In the genomic region with DNA sequence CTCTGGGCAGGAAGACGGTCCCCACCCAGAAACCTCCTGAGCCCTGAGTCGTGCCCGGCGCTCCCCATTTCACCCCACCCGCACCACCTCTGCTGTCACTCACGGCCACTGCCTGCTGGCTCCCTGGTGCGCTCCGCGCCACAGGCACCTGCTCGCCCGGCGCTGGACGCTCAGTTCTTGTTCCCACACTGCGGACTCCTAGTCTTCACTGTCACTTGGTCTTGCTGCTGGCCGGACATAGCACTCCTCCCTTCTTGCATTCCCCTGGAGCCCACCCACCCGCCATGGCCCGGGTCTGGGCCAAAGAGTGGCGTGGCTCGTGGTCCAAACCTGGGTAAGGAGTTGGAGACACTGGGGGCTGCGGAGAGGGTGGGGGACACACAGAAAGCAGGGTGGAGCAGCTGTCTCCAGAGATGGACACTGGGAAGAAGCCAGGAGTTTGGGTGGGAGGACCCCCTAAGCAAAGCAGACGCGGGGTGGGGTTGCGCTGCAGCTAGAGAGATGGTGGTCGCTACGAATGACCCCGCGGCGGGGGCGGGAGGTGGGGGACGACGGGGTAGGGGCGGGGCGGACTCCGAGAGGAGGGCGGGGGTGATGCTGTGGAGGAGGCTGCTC, we compare ENCODE assay signal across 8 mouse cellular contexts. TPM values are rescaled to one million over a fixed set of nuclear protein-coding genes. Genes with fewer than 3 reads are reported as not detected.
DNase-seq lines count a peak whose midpoint lies in the region; ATAC-seq lines count a peak whose summit lies in the region.

A gene (plus strand): TSS at position 233 of the 615 bp plus-strand sequence.

- no peak within 1 kb of the TSS for H3K27ac ChIP-seq in heart, embryonic 16.5 days (ENCODE audit: low read length)
- H3K27ac ChIP-seq in hindbrain, embryonic 11.5 days (ENCODE audit: low read depth, low read length), result no peak within 1 kb of the TSS
- H3K27ac ChIP-seq in stomach, embryonic 16.5 days (ENCODE audit: low read length), result no peak within 1 kb of the TSS

- peak within 1 kb of the TSS; percentile 80 for H3K4me2 ChIP-seq in heart, embryonic 16.5 days (ENCODE audit: low read depth, low read length)
- peak within 1 kb of the TSS; percentile 98 for H3K4me2 ChIP-seq in hindbrain, embryonic 11.5 days (replicated peaks; ENCODE audit: low read depth, low read length)
- H3K4me2 ChIP-seq in stomach, embryonic 16.5 days (ENCODE audit: low read depth, low read length), result peak within 1 kb of the TSS; percentile 91

- DNase-seq in heart, postnatal 4 days, result no peak
- DNase-seq in ZHBTc4 (ENCODE audit: low read depth, low spot score) (peak; percentile 25), liver (peak; percentile 3)
- no peak for DNase-seq in hindbrain, embryonic 11.5 days (ENCODE audit: low spot score)
- no peak for DNase-seq in adrenal gland, adult 8-10 months

- ATAC-seq in heart, embryonic 16.5 days (replicated peaks; ENCODE audit: extremely low read depth, insufficient read depth, low FRiP score), result no peak
- peak; percentile 26 for ATAC-seq in hindbrain, embryonic 11.5 days (ENCODE audit: low FRiP score)
- 0 out of 2 replicates have a peak, but pooled peaks have one; percentile 2 for ATAC-seq in stomach, embryonic 16.5 days (ENCODE audit: insufficient read depth, low FRiP score)
- no peak for ATAC-seq in activated CD4-positive, CD25-positive, alpha-beta regulatory T cell, adult 4 months

- peak within 1 kb of the TSS; percentile 56 for H3K4me3 ChIP-seq in heart, embryonic 16.5 days (ENCODE audit: low read length)
- H3K4me3 ChIP-seq in hindbrain, embryonic 11.5 days (ENCODE audit: low read depth, low read length), result peak within 1 kb of the TSS; percentile 70
- peak within 1 kb of the TSS; percentile 49 for H3K4me3 ChIP-seq in stomach, embryonic 16.5 days (replicated peaks; ENCODE audit: low read length)

- peaks cover 4% of the 10 kb centered on the region; the same call in 1 of the 2 replicates for H3K4me1 ChIP-seq in heart, embryonic 16.5 days (ENCODE audit: control insufficient read depth, insufficient read depth, low read length)
- H3K4me1 ChIP-seq in hindbrain, embryonic 11.5 days (replicated peaks; ENCODE audit: control insufficient read depth, insufficient read depth, low read length), result peaks cover 6% of the 10 kb centered on the region
- H3K4me1 ChIP-seq in stomach, embryonic 16.5 days (ENCODE audit: control insufficient read depth, insufficient read depth, low read length), result no peaks in the 10 kb centered on the region; the same call in 1 of the 2 replicates

- WGBS in heart, embryonic 16.5 days, result 2% methylated on average over 27 of the region's 35 CpGs
- under 1% methylated on average over 26 of the region's 35 CpGs for WGBS in hindbrain, embryonic 11.5 days
- WGBS in stomach, embryonic 16.5 days, result under 1% methylated on average over 31 of the region's 35 CpGs

- H3K9ac ChIP-seq in heart, embryonic 16.5 days (ENCODE audit: low read length), result no peak within 1 kb of the TSS; the same call in 1 of the 2 replicates
- H3K9ac ChIP-seq in hindbrain, embryonic 11.5 days (ENCODE audit: low read depth, low read length), result peak within 1 kb of the TSS; percentile 71
- peak within 1 kb of the TSS; percentile 11; the same call in 1 of the 2 replicates for H3K9ac ChIP-seq in stomach, embryonic 16.5 days (ENCODE audit: low read length)

- H3K27me3 ChIP-seq in heart, embryonic 16.5 days (ENCODE audit: control insufficient read depth, insufficient read depth, low read length), result peaks cover 70% of the 10 kb centered on the region
- H3K27me3 ChIP-seq in hindbrain, embryonic 11.5 days (ENCODE audit: control insufficient read depth, insufficient read depth, low read length), result peaks cover 17% of the 10 kb centered on the region; the same call in 1 of the 2 replicates
- H3K27me3 ChIP-seq in stomach, embryonic 16.5 days (ENCODE audit: control insufficient read depth, insufficient read depth, low read length), result peaks cover 65% of the 10 kb centered on the region

- H3K36me3 ChIP-seq in heart, embryonic 16.5 days (ENCODE audit: control insufficient read depth, insufficient read depth), result no peaks in the 10 kb centered on the region
- no peaks in the 10 kb centered on the region for H3K36me3 ChIP-seq in hindbrain, embryonic 11.5 days (ENCODE audit: control insufficient read depth, insufficient read depth, low read length)
- no peaks in the 10 kb centered on the region for H3K36me3 ChIP-seq in stomach, embryonic 16.5 days (ENCODE audit: control insufficient read depth, insufficient read depth, low read length)

- no peaks in the 10 kb centered on the region for H3K9me3 ChIP-seq in heart, embryonic 16.5 days (replicated peaks; ENCODE audit: control insufficient read depth, low read length)
- no peaks in the 10 kb centered on the region for H3K9me3 ChIP-seq in hindbrain, embryonic 11.5 days (ENCODE audit: control insufficient read depth, low read length)
- H3K9me3 ChIP-seq in stomach, embryonic 16.5 days (replicated peaks; ENCODE audit: control insufficient read depth, low read length), result no peaks in the 10 kb centered on the region

RNA-seq across cellular contexts. Expression of the gene that starts here (rescaled TPM):
- polyA plus RNA-seq in heart, embryonic 16.5 days (2015; fragmentation: Nextera tagmentation; extraction: Ambion mirVana), result 0.25 and 0.37 TPM in 2 replicates
- under 1 TPM; 0.18 to 0.31 TPM for total RNA-seq in heart, postnatal 4 days (2021)
- polyA plus RNA-seq in hindbrain, embryonic 11.5 days (2014; fragmentation: Nextera tagmentation; extraction: Ambion mirVana), result 11.7 and 12.8 TPM in 2 replicates
- polyA plus RNA-seq in stomach, embryonic 16.5 days (2015; fragmentation: Nextera tagmentation; extraction: Ambion mirVana), result 0.62 and 0.80 TPM in 2 replicates
- 1 to 10 TPM in 3 of 4 experiments, under 1 TPM in 1; 0.58 to 1.8 (median 1.5) TPM for total RNA-seq in adrenal gland, adult 8-10 months (2022)
- not detected for polyA plus RNA-seq in activated CD4-positive, CD25-positive, alpha-beta regulatory T cell, adult 4 months (2017; shearing (Covaris generic))

Comparison
In these comparisons a context has a peak if more than half of its experiments do, and no peak if none do; other contexts are left out.
1. Peak in ATAC-seq, H3K4me3 ChIP-seq, H3K9ac ChIP-seq and H3K4me2 ChIP-seq in stomach, embryonic 16.5 days; RNA of the gene not detected or under 1 TPM.
2. DNase-seq: peak in ZHBTc4 (single experiment) and liver (single experiment); none in heart, postnatal 4 days (single experiment), hindbrain, embryonic 11.5 days (single experiment) and adrenal gland, adult 8-10 months (single experiment).
3. Peak in every context shown above with its lines, with median percentiles within 50 percentile points of each other: H3K4me2 ChIP-seq and H3K4me3 ChIP-seq.